Mouse (Mus musculus) adrenal gland, adult 8-10 months (tissue): ENCODE results near the gene Tut1. TPM values are rescaled to one million over a fixed set of nuclear protein-coding genes. Genes with fewer than 3 reads are reported as not detected.

Experiments
- total RNA-seq, 4 experiments: library from RNA; stranded (reverse); gene quantifications; 2 replicates each; pipeline ENCODE4 v1.2.4; 2022

Tut1 gene
- total RNA-seq, 4 experiments from 2014 or later: 22.9 to 31.9 (median 26.8) TPM

Other genes starting within 250 kb of the Tut1 start
- gene Slc3a2, start 230.5 kb upstream of the Tut1 start, total RNA-seq: 100 to 1,000 TPM; 210 to 266 (median 246) TPM
- gene Wdr74, start 218.0 kb upstream of the Tut1 start, total RNA-seq: 10 to 100 TPM; 49.1 to 60.4 (median 53.3) TPM
- 1 to 10 TPM in 3 of 4 experiments, under 1 TPM in 1; 0.64 to 4.4 (median 1.8) TPM for gene 1700092M07Rik, start 213.1 kb upstream of the Tut1 start, total RNA-seq
- 100 to 1,000 TPM in 3 of 4 experiments, 10 to 100 TPM in 1; 90.9 to 138 (median 118) TPM for gene Stx5a, start 212.4 kb upstream of the Tut1 start, total RNA-seq
- gene Nxf1, start 196.8 kb upstream of the Tut1 start, total RNA-seq: 100 to 1,000 TPM; 102 to 164 (median 148) TPM
- 100 to 1,000 TPM; 111 to 137 (median 123) TPM for gene Tmem223, start 182.9 kb upstream of the Tut1 start, total RNA-seq
- 10 to 100 TPM; 54.8 to 73.9 (median 63.9) TPM for gene Tmem179b, start 179.4 kb upstream of the Tut1 start, total RNA-seq
- gene Taf6l, start 167.4 kb upstream of the Tut1 start, total RNA-seq: 10 to 100 TPM; 16.6 to 26.8 (median 21.0) TPM
- gene Polr2g, start 155.3 kb upstream of the Tut1 start, total RNA-seq: 100 to 1,000 TPM in 2 of 4 experiments, 10 to 100 TPM in 2; 86.0 to 106 (median 102) TPM
- 1 to 10 TPM; 2.5 to 4.9 (median 3.5) TPM for gene Zbtb3, start 151.3 kb upstream of the Tut1 start, total RNA-seq
- gene Ttc9c, start 134.5 kb upstream of the Tut1 start, total RNA-seq: 10 to 100 TPM; 27.4 to 40.5 (median 35.9) TPM
- 10 to 100 TPM; 66.4 to 84.4 (median 73.9) TPM for gene Hnrnpul2, start 133.8 kb upstream of the Tut1 start, total RNA-seq
- gene AC129217.1, start 124.1 kb upstream of the Tut1 start, total RNA-seq: not detected
- gene Bscl2, start 116.4 kb upstream of the Tut1 start, total RNA-seq: 100 to 1,000 TPM in 3 of 4 experiments, 10 to 100 TPM in 1; 96.6 to 137 (median 126) TPM
- gene Gng3, start 114.7 kb upstream of the Tut1 start, total RNA-seq: 1 to 10 TPM; 4.7 to 9.8 (median 8.7) TPM
- gene Lrrn4cl, start 103.1 kb upstream of the Tut1 start, total RNA-seq: 1 to 10 TPM; 2.6 to 4.5 (median 3.3) TPM
- 100 to 1,000 TPM; 203 to 231 (median 218) TPM for gene Ubxn1, start 82.4 kb upstream of the Tut1 start, total RNA-seq
- 10 to 100 TPM; 53.2 to 91.0 (median 63.1) TPM for gene Uqcc3, start 72.9 kb upstream of the Tut1 start, total RNA-seq
- 10 to 100 TPM in 3 of 4 experiments, 1 to 10 TPM in 1; 9.6 to 22.4 (median 14.5) TPM for gene Lbhd1, start 70.1 kb upstream of the Tut1 start, total RNA-seq
- gene Gm49403, start 69.9 kb upstream of the Tut1 start, total RNA-seq: not detected
- gene 1810009A15Rik, start 65.0 kb upstream of the Tut1 start, total RNA-seq: 10 to 100 TPM; 32.6 to 54.7 (median 45.3) TPM
- gene Gm49416, start 64.9 kb upstream of the Tut1 start, total RNA-seq: 10 to 100 TPM in 1 of 4 experiments, 1 to 10 TPM in 3; 2.6 to 10.6 (median 6.0) TPM
- 10 to 100 TPM; 22.9 to 27.8 (median 25.0) TPM for gene Ints5, start 60.8 kb upstream of the Tut1 start, total RNA-seq
- 100 to 1,000 TPM; 204 to 232 (median 222) TPM for gene Ganab, start 55.8 kb upstream of the Tut1 start, total RNA-seq
- gene B3gat3, start 33.5 kb upstream of the Tut1 start, total RNA-seq: 10 to 100 TPM; 61.3 to 72.9 (median 70.0) TPM
- 10 to 100 TPM; 51.9 to 73.5 (median 54.9) TPM for gene Rom1, start 24.5 kb upstream of the Tut1 start, total RNA-seq
- gene Eml3, start 24.3 kb upstream of the Tut1 start, total RNA-seq: 10 to 100 TPM; 57.9 to 87.6 (median 79.6) TPM
- 100 to 1,000 TPM in 2 of 4 experiments, 10 to 100 TPM in 2; 83.4 to 133 (median 102) TPM for gene Mta2, start 12.0 kb upstream of the Tut1 start, total RNA-seq
- 100 to 1,000 TPM; 306 to 355 (median 328) TPM for gene Eef1g, start 13.2 kb downstream of the Tut1 start, total RNA-seq
- 100 to 1,000 TPM; 122 to 227 (median 158) TPM for gene Ahnak, start 35.4 kb downstream of the Tut1 start, total RNA-seq
- under 1 TPM in 1 of 4 experiments, not detected in 3; 0.73 TPM for gene Scgb1a1, start 134.1 kb downstream of the Tut1 start, total RNA-seq
- gene Asrgl1, start 181.8 kb downstream of the Tut1 start, total RNA-seq: 10 to 100 TPM; 12.7 to 21.8 (median 15.5) TPM